Mouse (Mus musculus) cerebellum, adult 2 months (tissue): ENCODE data around the gene Epop.

Experiments
- CTCF ChIP-seq: fragments of 200-500 bp; IDR thresholded peaks from 2 replicates; pipeline ENCODE4 v1.5.1; 2011; ENCODE audit warnings: low read depth, mild to moderate bottlenecking, control low read depth, low read length, moderate library complexity, borderline replicate concordance; ENCODE audit not compliant: insufficient read depth
- POLR2A ChIP-seq: fragments of 200-500 bp; IDR thresholded peaks from 2 replicates; pipeline ENCODE4 v1.6.1; 2011; ENCODE audit warnings: low read length, control low read depth, borderline replicate concordance; ENCODE audit not compliant: insufficient read depth

DNA sequence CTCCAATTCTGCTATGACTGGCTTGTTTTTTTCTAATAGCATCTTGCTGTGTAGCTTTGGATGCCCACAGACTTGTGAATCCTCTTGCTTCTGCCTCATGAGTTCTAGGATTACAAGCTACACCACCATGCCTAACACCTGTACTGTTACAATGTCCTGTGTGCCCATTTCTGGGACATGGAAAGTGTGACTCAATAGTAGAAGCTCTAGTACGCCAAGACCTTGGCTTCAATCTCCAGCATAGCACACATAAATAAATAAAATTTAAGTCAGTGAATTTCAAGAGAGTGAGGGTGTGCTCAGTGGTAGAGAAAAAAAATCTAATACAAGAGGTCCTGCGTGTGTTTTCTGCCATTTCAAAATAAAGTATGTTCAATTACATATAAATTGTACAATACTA, 24.7 kb upstream of the Epop start:
- TF ChIP-seq POLR2A (no peak), CTCF (no peak)
